Mouse (Mus musculus): Measurements from ENCODE around the gene Pde10a. TPM values are rescaled to one million over a fixed set of nuclear protein-coding genes. Genes with fewer than 3 reads are reported as not detected.

Pde10a gene
- polyA plus RNA-seq, 1 experiment: 2.0 TPM

- Histone ChIP-seq H3K4me3 (ENCODE audit: insufficient read depth, low read depth, low read length) (no peak overlapping the region), H3K27me3 (replicated peaks; ENCODE audit: control insufficient read depth, insufficient read depth, low read length) (no peaks in the 10 kb centered on the region), H3K27ac (ENCODE audit: insufficient read depth, low read depth, low read length) (no peak overlapping the region), H3K36me3 (ENCODE audit: control insufficient read depth, insufficient read depth, low read length) (no peaks in the 10 kb centered on the region), H3K4me1 (ENCODE audit: control insufficient read depth, insufficient read depth, low read length) (no peaks in the 10 kb centered on the region)
- TF ChIP-seq CTCF (conservative IDR thresholded peaks at IDR 0.05; ENCODE audit: insufficient read depth, insufficient read length, low read depth, low read length): no peak
- no peak for TF ChIP-seq POLR2A (IDR thresholded peaks at IDR 0.05; ENCODE audit: low read depth, low read length)
- DNase-seq: no peak
- 90% methylated on average over 5 of the region's 5 CpGs for WGBS
These were observed 240.9 kb downstream of the Pde10a start for GRCm38 (mm10) chr17:8765987-8766576.

GRCm38 (mm10) chr17:8769155-8769554 is 244.0 kb downstream of the Pde10a start:
- Histone ChIP-seq H3K4me1 (ENCODE audit: control insufficient read depth, insufficient read depth, low read length) (no peaks in the 10 kb centered on the region), H3K27me3 (replicated peaks; ENCODE audit: control insufficient read depth, insufficient read depth, low read length) (no peaks in the 10 kb centered on the region), H3K27ac (ENCODE audit: insufficient read depth, low read depth, low read length) (no peak overlapping the region), H3K4me3 (ENCODE audit: insufficient read depth, low read depth, low read length) (no peak overlapping the region), H3K36me3 (ENCODE audit: control insufficient read depth, insufficient read depth, low read length) (no peaks in the 10 kb centered on the region)
- WGBS: 43% methylated on average over 1 of the region's 1 CpGs
- no peak for DNase-seq
- no peak for TF ChIP-seq CTCF (conservative IDR thresholded peaks at IDR 0.05; ENCODE audit: insufficient read depth, insufficient read length, low read depth, low read length)

- H3K27ac ChIP-seq (ENCODE audit: insufficient read depth, low read depth, low read length): no peak overlapping the region
- H3K4me1 ChIP-seq (ENCODE audit: control insufficient read depth, insufficient read depth, low read length): no peaks in the 10 kb centered on the region
- no peak overlapping the region for H3K4me3 ChIP-seq (ENCODE audit: insufficient read depth, low read depth, low read length)
These were observed 248.2 kb downstream of the Pde10a start for GRCm38 (mm10) chr17:8773391-8773790.

GRCm38 (mm10) chr17:8774301-8774700 is 249.1 kb downstream of the Pde10a start:
- no peak for TF ChIP-seq CTCF (conservative IDR thresholded peaks at IDR 0.05; ENCODE audit: insufficient read depth, insufficient read length, low read depth, low read length)
- TF ChIP-seq POLR2A (IDR thresholded peaks at IDR 0.05; ENCODE audit: low read depth, low read length): no peak
- H3K4me3 ChIP-seq (ENCODE audit: insufficient read depth, low read depth, low read length): no peak overlapping the region
- no peak overlapping the region for H3K27ac ChIP-seq (ENCODE audit: insufficient read depth, low read depth, low read length)
- H3K27me3 ChIP-seq (replicated peaks; ENCODE audit: control insufficient read depth, insufficient read depth, low read length): no peaks in the 10 kb centered on the region
- no peaks in the 10 kb centered on the region for H3K36me3 ChIP-seq (ENCODE audit: control insufficient read depth, insufficient read depth, low read length)
- no peak for DNase-seq
- 84% methylated on average over 3 of the region's 3 CpGs for WGBS
- H3K4me1 ChIP-seq (ENCODE audit: control insufficient read depth, insufficient read depth, low read length): no peaks in the 10 kb centered on the region

More at GRCm38 (mm10) chr17:8773391-8773790, 248.2 kb downstream of the Pde10a start:
- no peak for DNase-seq
- Histone ChIP-seq H3K27me3 (replicated peaks; ENCODE audit: control insufficient read depth, insufficient read depth, low read length) (no peaks in the 10 kb centered on the region), H3K36me3 (ENCODE audit: control insufficient read depth, insufficient read depth, low read length) (no peaks in the 10 kb centered on the region)
- WGBS: 73% methylated on average over 6 of the region's 6 CpGs
- TF ChIP-seq CTCF (conservative IDR thresholded peaks at IDR 0.05; ENCODE audit: insufficient read depth, insufficient read length, low read depth, low read length) (no peak), POLR2A (IDR thresholded peaks at IDR 0.05; ENCODE audit: low read depth, low read length) (no peak)

GRCm38 (mm10) chr17:8775571-8776161 is 250.5 kb downstream of the Pde10a start:
- H3K36me3 ChIP-seq (ENCODE audit: control insufficient read depth, insufficient read depth, low read length): no peaks in the 10 kb centered on the region
- 83% methylated on average over 11 of the region's 11 CpGs for WGBS
- DNase-seq: no peak

DNA sequence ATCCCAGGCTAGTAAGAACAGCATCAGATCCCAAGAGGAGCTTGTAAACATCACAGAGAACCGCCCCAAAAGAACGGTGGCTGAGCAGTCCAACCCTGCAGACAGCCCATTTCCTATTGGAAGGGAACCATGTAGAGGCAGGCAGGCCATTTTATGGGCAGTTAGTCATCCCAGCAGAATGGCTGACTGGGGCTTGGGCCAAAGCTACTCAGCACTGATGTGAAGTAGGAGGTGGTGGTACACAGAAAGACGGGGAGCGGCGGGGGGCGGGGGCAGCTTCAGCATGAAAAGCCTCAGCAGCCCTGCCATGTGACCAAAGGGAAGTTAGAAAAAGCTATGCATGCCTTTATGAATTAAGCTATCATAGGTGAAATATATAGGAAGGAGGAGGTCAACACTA is 252.5 kb downstream of the Pde10a start:
- DNase-seq: no peak
- H3K4me3 ChIP-seq (ENCODE audit: insufficient read depth, low read depth, low read length): no peak overlapping the region
- no peaks in the 10 kb centered on the region for H3K4me1 ChIP-seq (ENCODE audit: control insufficient read depth, insufficient read depth, low read length)
- TF ChIP-seq CTCF (conservative IDR thresholded peaks at IDR 0.05; ENCODE audit: insufficient read depth, insufficient read length, low read depth, low read length) (no peak), POLR2A (IDR thresholded peaks at IDR 0.05; ENCODE audit: low read depth, low read length) (no peak)
- no peaks in the 10 kb centered on the region for H3K27me3 ChIP-seq (replicated peaks; ENCODE audit: control insufficient read depth, insufficient read depth, low read length)
- WGBS: 88% methylated on average over 6 of the region's 6 CpGs
- no peak overlapping the region for H3K27ac ChIP-seq (ENCODE audit: insufficient read depth, low read depth, low read length)
- H3K36me3 ChIP-seq (ENCODE audit: control insufficient read depth, insufficient read depth, low read length): no peaks in the 10 kb centered on the region

More at GRCm38 (mm10) chr17:8775571-8776161, 250.5 kb downstream of the Pde10a start:
- H3K27ac ChIP-seq (ENCODE audit: insufficient read depth, low read depth, low read length): no peak overlapping the region
- no peak overlapping the region for H3K4me3 ChIP-seq (ENCODE audit: insufficient read depth, low read depth, low read length)
- H3K4me1 ChIP-seq (ENCODE audit: control insufficient read depth, insufficient read depth, low read length): no peaks in the 10 kb centered on the region
- H3K27me3 ChIP-seq (replicated peaks; ENCODE audit: control insufficient read depth, insufficient read depth, low read length): no peaks in the 10 kb centered on the region
- TF ChIP-seq POLR2A (IDR thresholded peaks at IDR 0.05; ENCODE audit: low read depth, low read length): no peak
- no peak for TF ChIP-seq CTCF (conservative IDR thresholded peaks at IDR 0.05; ENCODE audit: insufficient read depth, insufficient read length, low read depth, low read length)

DNA sequence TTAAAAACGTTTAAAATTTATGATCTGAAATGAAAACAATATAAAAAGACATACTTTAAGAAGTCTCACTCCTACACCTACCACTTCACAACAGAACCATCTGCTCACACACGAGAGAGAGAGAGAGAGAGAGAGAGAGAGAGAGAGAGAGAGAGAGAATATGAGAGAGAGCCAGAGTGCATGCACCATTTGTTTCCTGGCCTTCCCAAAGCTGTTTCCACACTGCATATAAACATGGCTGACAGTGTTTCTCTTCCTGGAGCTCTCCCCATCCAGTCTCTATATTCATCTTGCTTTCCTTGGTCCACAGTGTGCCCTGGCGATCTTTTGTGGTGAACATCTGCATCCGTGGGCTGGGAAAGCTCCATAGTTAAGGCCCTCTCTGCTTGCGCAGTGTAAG is 253.7 kb downstream of the Pde10a start:
- 56% methylated on average over 5 of the region's 5 CpGs for WGBS
- no peaks in the 10 kb centered on the region for H3K4me1 ChIP-seq (ENCODE audit: control insufficient read depth, insufficient read depth, low read length)
- no peak overlapping the region for H3K4me3 ChIP-seq (ENCODE audit: insufficient read depth, low read depth, low read length)

More for the DNA sequence above, 253.7 kb downstream of the Pde10a start:
- H3K27me3 ChIP-seq (replicated peaks; ENCODE audit: control insufficient read depth, insufficient read depth, low read length): no peaks in the 10 kb centered on the region
- no peaks in the 10 kb centered on the region for H3K36me3 ChIP-seq (ENCODE audit: control insufficient read depth, insufficient read depth, low read length)
- TF ChIP-seq CTCF (conservative IDR thresholded peaks at IDR 0.05; ENCODE audit: insufficient read depth, insufficient read length, low read depth, low read length) (no peak), POLR2A (IDR thresholded peaks at IDR 0.05; ENCODE audit: low read depth, low read length) (no peak)
- no peak overlapping the region for H3K27ac ChIP-seq (ENCODE audit: insufficient read depth, low read depth, low read length)
- DNase-seq: no peak
